8 mouse cellular contexts compared by ENCODE assay signal in the genomic region with DNA sequence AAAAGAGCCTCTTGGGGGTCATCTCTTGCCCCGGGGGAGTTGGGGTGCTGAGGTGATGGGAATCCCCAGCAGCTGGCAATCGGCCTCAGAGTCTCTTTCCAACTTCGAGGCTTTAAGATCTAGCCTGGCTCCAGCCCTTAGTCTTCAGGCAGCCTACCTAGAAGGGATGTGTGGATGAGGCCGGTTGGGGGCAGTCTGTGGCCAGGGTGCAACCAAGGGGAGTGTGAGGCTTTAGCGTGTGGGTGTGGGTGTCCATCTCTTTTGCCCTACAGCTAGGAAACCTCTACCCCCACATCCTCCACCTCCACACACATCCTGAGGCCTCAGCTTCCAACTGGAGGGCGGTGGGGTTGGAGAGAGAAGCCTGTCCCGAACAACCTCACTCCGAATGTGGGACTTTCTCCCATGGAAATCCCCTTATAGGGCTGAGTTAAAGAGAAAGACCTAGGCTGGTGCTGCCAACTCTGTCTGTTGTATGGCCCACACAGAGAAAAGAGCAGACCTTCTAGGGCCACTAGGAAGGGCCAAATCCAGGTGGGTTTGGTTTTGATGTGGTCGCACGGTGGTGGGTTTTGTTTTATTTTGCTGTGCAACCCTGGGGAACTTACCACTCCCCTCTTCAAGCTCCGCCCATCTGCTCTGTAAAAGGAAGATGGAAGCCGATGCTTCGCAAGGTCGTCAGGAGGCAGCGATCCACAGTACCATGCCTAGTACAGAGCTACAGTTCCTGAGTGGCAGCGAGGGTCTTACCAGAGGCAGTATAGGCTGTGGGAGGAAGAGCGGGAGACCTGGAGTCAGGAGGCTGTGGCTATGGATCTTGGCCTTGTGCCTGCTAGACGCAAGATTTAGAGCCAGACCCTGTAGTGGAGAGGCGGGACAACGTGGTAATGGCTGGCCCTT. TPM values are rescaled to one million over a fixed set of nuclear protein-coding genes. Genes with fewer than 3 reads are reported as not detected.
DNase-seq lines count a peak whose midpoint lies in the region; ATAC-seq lines count a peak whose summit lies in the region.

No protein-coding gene starts in this region.

- peak overlapping the region; percentile 48 for H3K4me2 ChIP-seq in kidney, embryonic 15.5 days
- peak overlapping the region; percentile 41 for H3K4me2 ChIP-seq in heart, embryonic 12.5 days
- H3K4me2 ChIP-seq in midbrain, embryonic 13.5 days (replicated peaks): peak overlapping the region; percentile 12; the same call in 1 of the 2 replicates

- WGBS in kidney, embryonic 15.5 days: 13% methylated on average over 20 of the region's 20 CpGs
- WGBS in heart, embryonic 12.5 days: 28% methylated on average over 20 of the region's 20 CpGs
- 31% methylated on average over 20 of the region's 20 CpGs for WGBS in midbrain, embryonic 13.5 days

- no peaks in the 10 kb centered on the region for H3K9me3 ChIP-seq in kidney, embryonic 15.5 days (replicated peaks)
- H3K9me3 ChIP-seq in heart, embryonic 12.5 days (replicated peaks): no peaks in the 10 kb centered on the region
- no peaks in the 10 kb centered on the region for H3K9me3 ChIP-seq in midbrain, embryonic 13.5 days

- no peaks in the 10 kb centered on the region for H3K36me3 ChIP-seq in kidney, embryonic 15.5 days
- H3K36me3 ChIP-seq in heart, embryonic 12.5 days: no peaks in the 10 kb centered on the region
- H3K36me3 ChIP-seq in midbrain, embryonic 13.5 days: no peaks in the 10 kb centered on the region

- no peak overlapping the region for H3K4me3 ChIP-seq in kidney, embryonic 15.5 days (replicated peaks)
- H3K4me3 ChIP-seq in heart, embryonic 12.5 days: no peak overlapping the region
- no peak overlapping the region for H3K4me3 ChIP-seq in midbrain, embryonic 13.5 days (replicated peaks)

- 0 out of 2 replicates have a peak, but pooled peaks have one; percentile 19 for ATAC-seq in kidney, embryonic 15.5 days (replicated peaks; ENCODE audit: low FRiP score)
- no peak; the same call in 1 of the 2 replicates for ATAC-seq in heart, embryonic 12.5 days (ENCODE audit: insufficient number of reproducible peaks, low FRiP score)
- no peak for ATAC-seq in midbrain, embryonic 13.5 days
- no peak for ATAC-seq in megakaryocyte progenitor cell, adult 5-6 weeks (replicated peaks; ENCODE audit: poor library complexity)

- H3K9ac ChIP-seq in kidney, embryonic 15.5 days: no peak overlapping the region
- no peak overlapping the region for H3K9ac ChIP-seq in heart, embryonic 12.5 days
- no peak overlapping the region for H3K9ac ChIP-seq in midbrain, embryonic 13.5 days (replicated peaks)

- H3K4me1 ChIP-seq in kidney, embryonic 15.5 days: peaks cover 53% of the 10 kb centered on the region
- H3K4me1 ChIP-seq in heart, embryonic 12.5 days (replicated peaks): peaks cover 66% of the 10 kb centered on the region
- peaks cover 32% of the 10 kb centered on the region for H3K4me1 ChIP-seq in midbrain, embryonic 13.5 days (replicated peaks)

- no peak for DNase-seq in kidney, postnatal 14 days
- peak; percentile 57 for DNase-seq in embryo, embryonic 10 days (ENCODE audit: low spot score)
- no peak for DNase-seq in thymus, adult 18-20 months
- no peak for DNase-seq in left cerebral cortex, postnatal 4 days

- H3K27ac ChIP-seq in kidney, embryonic 15.5 days: peak overlapping the region; percentile 89
- H3K27ac ChIP-seq in heart, embryonic 12.5 days (ENCODE audit: poor library complexity, severe bottlenecking): peak overlapping the region; percentile 71
- H3K27ac ChIP-seq in midbrain, embryonic 13.5 days: no peak overlapping the region

- intact Hi-C loops in left cerebral cortex, postnatal 4 days (cut with DNase I): no loop called here

- peaks cover 24% of the 10 kb centered on the region for H3K27me3 ChIP-seq in kidney, embryonic 15.5 days
- H3K27me3 ChIP-seq in heart, embryonic 12.5 days (replicated peaks): no peaks in the 10 kb centered on the region
- peaks cover 7% of the 10 kb centered on the region for H3K27me3 ChIP-seq in midbrain, embryonic 13.5 days

RNA-seq across cellular contexts. Expression of gene Des, which starts 14.8 kb away (rescaled TPM):
- polyA plus RNA-seq in kidney, embryonic 15.5 days (2015; fragmentation: Nextera tagmentation; extraction: Ambion mirVana): 53.5 and 53.9 TPM in 2 replicates
- polyA plus RNA-seq in heart, embryonic 12.5 days (2016; fragmentation: Nextera tagmentation; extraction: Ambion mirVana): 500 and 521 TPM in 2 replicates
- 0.84 and 1.1 TPM in 2 replicates for polyA plus RNA-seq in midbrain, embryonic 13.5 days (2015; fragmentation: Nextera tagmentation; extraction: Ambion mirVana)
- 1 to 10 TPM; 1.6 to 2.5 TPM for total RNA-seq in left cerebral cortex, postnatal 4 days (2021)
- not detected in 2 replicates for total RNA-seq in megakaryocyte progenitor cell, adult 5-6 weeks (2015)
- total RNA-seq in megakaryocyte progenitor cell, adult 5-6 weeks (2017): not detected in 2 replicates

RNA-seq across cellular contexts. Expression of gene Dnpep, which starts 27.5 kb away (rescaled TPM):
- 136 and 153 TPM in 2 replicates for polyA plus RNA-seq in kidney, embryonic 15.5 days (2015; fragmentation: Nextera tagmentation; extraction: Ambion mirVana)
- 113 TPM in 2 replicates for polyA plus RNA-seq in heart, embryonic 12.5 days (2016; fragmentation: Nextera tagmentation; extraction: Ambion mirVana)
- polyA plus RNA-seq in midbrain, embryonic 13.5 days (2015; fragmentation: Nextera tagmentation; extraction: Ambion mirVana): 155 and 161 TPM in 2 replicates
- total RNA-seq in left cerebral cortex, postnatal 4 days (2021): 10 to 100 TPM; 87.9 to 96.9 TPM
- total RNA-seq in megakaryocyte progenitor cell, adult 5-6 weeks (2015): 31.3 and 39.7 TPM in 2 replicates
- 36.4 and 41.7 TPM in 2 replicates for total RNA-seq in megakaryocyte progenitor cell, adult 5-6 weeks (2017)

RNA-seq across cellular contexts. Expression of gene Speg, which starts 29.8 kb away (rescaled TPM):
- 45.1 and 53.9 TPM in 2 replicates for polyA plus RNA-seq in kidney, embryonic 15.5 days (2015; fragmentation: Nextera tagmentation; extraction: Ambion mirVana)
- polyA plus RNA-seq in heart, embryonic 12.5 days (2016; fragmentation: Nextera tagmentation; extraction: Ambion mirVana): 61.5 and 67.4 TPM in 2 replicates
- 11.2 and 12.8 TPM in 2 replicates for polyA plus RNA-seq in midbrain, embryonic 13.5 days (2015; fragmentation: Nextera tagmentation; extraction: Ambion mirVana)
- total RNA-seq in left cerebral cortex, postnatal 4 days (2021): 100 to 1,000 TPM; 131 to 143 TPM
- total RNA-seq in megakaryocyte progenitor cell, adult 5-6 weeks (2015): not detected in 2 replicates
- not detected in 2 replicates for total RNA-seq in megakaryocyte progenitor cell, adult 5-6 weeks (2017)

Comparison
In these comparisons a context has a peak if more than half of its experiments do, and no peak if none do; other contexts are left out.
1. RNA of gene Des, which starts 14.8 kb away (polyA plus RNA-seq): 500 to 521 TPM in heart, embryonic 12.5 days and 53.5 to 53.9 TPM in kidney, embryonic 15.5 days; 0.84 to 1.1 TPM in midbrain, embryonic 13.5 days; every median in the first group is over 10 times any median in the second.
2. Peak in every context shown above with its lines, with median percentiles within 50 percentile points of each other: H3K4me2 ChIP-seq.